Mouse (Mus musculus) B cell, adult 2 months (primary cell): Measurements from ENCODE around the gene Sh3bp5l.

Experiments used
- DNase-seq, 2 experiments: peaks; one replicate each; pipeline ENCODE4 v3.0.0; 2022

Sh3bp5l gene

GRCm38 (mm10) chr11:58382471-58382870 lies 51.9 kb downstream of the Sh3bp5l start:
- no peak for DNase-seq
